Mouse (Mus musculus): ENCODE results near the gene Nin.

DNA sequence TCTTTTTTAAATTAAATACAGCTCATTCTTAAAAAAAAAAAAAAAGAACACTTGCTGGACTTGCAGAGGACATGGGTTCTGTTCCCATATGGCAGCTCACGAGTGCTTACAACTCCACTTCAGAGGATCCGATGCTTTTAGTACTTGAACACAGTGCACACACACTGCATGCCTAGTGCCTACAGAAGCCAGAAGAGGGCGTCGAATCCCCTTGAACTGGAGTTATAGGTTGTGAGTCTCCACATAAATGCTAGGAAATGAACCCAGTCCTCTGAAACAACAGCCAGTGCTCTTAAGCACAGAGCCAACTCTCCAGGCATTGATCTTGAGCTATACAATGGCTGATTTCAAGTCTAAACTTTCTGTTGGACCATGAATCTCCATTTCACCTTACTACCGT, 130.6 kb downstream of the Nin start:
- TF ChIP-seq POLR2A (IDR thresholded peaks at IDR 0.05; ENCODE audit: borderline replicate concordance, low read depth, low read length) = no peak
- no peak for TF ChIP-seq CTCF (IDR thresholded peaks at IDR 0.05; ENCODE audit: low read depth, low read length)

All from bone marrow macrophage, adult 2 months (primary cell).